Mouse (Mus musculus): ENCODE data around the gene Tmbim7. TPM values are rescaled to one million over a fixed set of nuclear protein-coding genes. Genes with fewer than 3 reads are reported as not detected.

Tmbim7 gene
- polyA plus RNA-seq (2012; rRNA removed) = not detected in 2 replicates

DNA sequence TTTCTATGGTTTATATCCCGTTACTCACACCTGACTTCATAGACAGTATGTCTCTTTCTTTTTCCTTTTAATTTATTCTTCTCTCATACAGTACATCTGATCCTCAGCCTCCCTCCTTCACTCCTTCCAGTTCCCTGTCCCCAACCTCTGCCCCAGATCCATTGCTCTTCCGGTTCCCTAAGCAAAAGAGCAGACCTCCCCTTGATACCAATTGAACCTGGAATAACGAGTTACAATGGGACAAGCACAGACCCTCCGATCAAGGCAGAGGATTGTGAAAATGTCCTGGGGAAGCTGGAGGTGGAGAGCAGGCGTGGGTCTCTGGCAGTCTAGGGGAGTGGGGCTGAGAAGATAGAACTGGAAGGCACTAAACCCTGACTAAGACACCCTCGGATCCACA is at the start of gene Tmbim7:
Gene Tmbim7, plus strand, starts transcription at position 301 of the 400 bp plus-strand sequence.

DNA sequence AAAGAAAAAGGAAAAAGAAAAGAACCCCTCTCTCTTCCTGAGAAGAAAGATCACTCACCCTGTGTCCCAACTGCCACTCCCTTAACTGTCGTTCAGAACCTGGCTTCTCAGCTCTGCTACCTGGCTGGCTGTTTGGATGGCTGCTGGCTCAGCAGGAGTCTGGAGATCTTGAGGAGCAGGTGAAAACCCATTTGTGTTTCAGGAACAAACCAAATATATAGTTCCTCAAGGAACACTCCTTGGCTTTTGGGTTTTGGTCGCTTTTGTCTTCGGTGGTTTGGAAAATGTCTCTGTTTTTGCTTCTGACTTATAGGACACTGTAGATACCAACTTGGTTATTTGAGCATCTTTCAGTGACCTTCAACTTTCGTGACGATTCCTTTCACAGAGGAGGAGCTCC is 6.1 kb downstream of the Tmbim7 start, which contains the start of gene Gatad1:
Gene Gatad1, minus strand, starts transcription at position 101 of the 400 bp plus-strand sequence.

Other genes starting within 250 kb of the Tmbim7 start
- gene Fam133b, start 107.3 kb upstream of the Tmbim7 start, polyA plus RNA-seq (2012; rRNA removed) = 2.8 and 3.4 TPM in 2 replicates
- 0.57 and 0.78 TPM in 2 replicates for gene 1700109H08Rik, start 79.6 kb upstream of the Tmbim7 start, polyA plus RNA-seq (2012; rRNA removed)
- gene Pex1, start 55.1 kb upstream of the Tmbim7 start, polyA plus RNA-seq (2012; rRNA removed) = 3.9 and 4.5 TPM in 2 replicates
- gene Rbm48, start 54.6 kb upstream of the Tmbim7 start, polyA plus RNA-seq (2012; rRNA removed) = 2.4 and 2.9 TPM in 2 replicates
- gene Gatad1, start 6.0 kb downstream of the Tmbim7 start, polyA plus RNA-seq (2012; rRNA removed) = 35.7 and 42.9 TPM in 2 replicates
- 8.2 and 9.4 TPM in 2 replicates for gene Ankib1, start 151.7 kb downstream of the Tmbim7 start, polyA plus RNA-seq (2012; rRNA removed)
- 3.2 and 3.5 TPM in 2 replicates for gene Krit1, start 152.0 kb downstream of the Tmbim7 start, polyA plus RNA-seq (2012; rRNA removed)
- 0.06 and 0.21 TPM in 2 replicates for gene Lrrd1, start 194.0 kb downstream of the Tmbim7 start, polyA plus RNA-seq (2012; rRNA removed)
- 1.2 TPM in 2 replicates for gene Mterf1a, start 242.8 kb downstream of the Tmbim7 start, polyA plus RNA-seq (2012; rRNA removed)